Mouse (Mus musculus) kidney, adult 2 months (tissue): Measurements from ENCODE around the gene Sptbn2.

Experiments
- CTCF ChIP-seq: fragments of 200-500 bp; conservative IDR thresholded peaks from 2 replicates; pipeline ENCODE4 v1.5.1; 2011; ENCODE audit warnings: low read depth, mild to moderate bottlenecking, control low read depth, low read length, moderate library complexity, mixed read lengths; ENCODE audit not compliant: insufficient read depth, insufficient read length
- POLR2A ChIP-seq: fragments of 200-500 bp; IDR thresholded peaks from one replicate; pipeline ENCODE4 v1.6.1; 2011; ENCODE audit warnings: low read depth, low read length, control low read depth

DNA sequence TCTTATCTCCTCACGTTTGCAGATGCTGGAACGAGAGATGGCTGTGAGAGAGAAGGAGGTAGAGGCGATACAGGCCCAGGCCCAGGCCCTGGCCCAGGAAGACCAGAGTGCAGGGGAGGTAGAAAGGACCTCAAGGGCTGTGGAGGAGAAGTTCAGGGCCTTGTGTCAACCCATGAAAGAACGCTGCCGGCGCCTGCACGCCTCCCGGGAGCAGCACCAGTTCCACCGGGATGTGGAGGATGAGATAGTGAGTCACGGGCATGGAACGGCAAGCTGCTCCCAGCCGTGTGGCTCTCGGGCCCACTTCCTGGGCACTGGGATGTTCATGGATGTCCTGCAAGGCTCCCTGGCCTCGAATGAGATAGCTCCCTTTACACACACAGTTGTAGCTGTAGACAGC, 33.1 kb downstream of the Sptbn2 start:
- TF ChIP-seq POLR2A (no peak), CTCF (no peak)
